Mouse (Mus musculus) E14TG2a.4 (cell line): ENCODE measurements around the gene Cdh23.

Experiments
- CTCF ChIP-seq: conservative IDR thresholded peaks from 2 replicates; pipeline ENCODE4 v1.5.1; 2014; ENCODE audit warnings: low read length
- NANOG ChIP-seq: IDR thresholded peaks from 2 replicates; pipeline ENCODE4 v1.6.1; 2014; ENCODE audit warnings: borderline replicate concordance, low read length, mixed read lengths
- POU5F1 ChIP-seq: IDR thresholded peaks from 2 replicates; pipeline ENCODE4 v1.6.1; 2014; ENCODE audit warnings: low read length, borderline replicate concordance

DNA sequence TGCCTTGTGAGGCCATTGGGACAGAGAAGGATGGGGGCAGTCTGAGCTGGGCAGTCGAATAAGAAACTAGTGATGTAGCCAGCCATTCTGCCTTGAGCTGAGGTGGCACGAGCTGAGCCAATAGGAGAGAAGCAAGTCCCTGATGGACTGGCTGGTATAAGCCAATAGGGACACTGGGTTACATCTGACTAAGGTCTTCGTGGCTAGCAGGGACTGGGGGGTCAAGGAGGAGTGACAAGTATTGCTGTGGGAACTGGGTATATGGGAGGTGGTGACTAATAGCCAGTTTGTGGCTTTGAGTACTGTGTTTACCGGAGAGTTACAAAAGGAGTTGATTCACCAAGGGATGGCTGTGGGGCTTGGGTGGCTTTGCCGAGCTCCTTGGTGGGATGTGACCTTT lies 300.7 kb downstream of the Cdh23 start:
- no peak for TF ChIP-seq CTCF
- no peak for TF ChIP-seq NANOG
- no peak for TF ChIP-seq POU5F1
